Mouse (Mus musculus) forebrain, embryonic 10.5 days (tissue): ENCODE measurements around the gene Rnf144b. TPM values are rescaled to one million over a fixed set of nuclear protein-coding genes. Genes with fewer than 3 reads are reported as not detected.

Experiments used
- DNase-seq: peaks from one replicate; pipeline ENCODE4 v3.0.0-alpha.2; 2017; ENCODE audit warnings: low spot score; ENCODE audit errors: extremely low spot score
- H3K27ac ChIP-seq: fragments of 300-500 bp; sonication (generic); 2 replicates; pipeline ENCODE4 v1.5.1; 2016; ENCODE audit warnings: mild to moderate bottlenecking
- H3K27me3 ChIP-seq: fragments of 300-500 bp; sonication (generic); 2 replicates; pipeline ENCODE4 v1.6.1; 2016; ENCODE audit warnings: mild to moderate bottlenecking; ENCODE audit not compliant: poor library complexity, severe bottlenecking
- H3K36me3 ChIP-seq: fragments of 300-500 bp; sonication (generic); replicated peaks from 2 replicates; pipeline ENCODE4 v1.6.1; 2016; ENCODE audit warnings: mild to moderate bottlenecking, moderate library complexity
- H3K4me1 ChIP-seq: fragments of 300-500 bp; sonication (generic); 2 replicates; pipeline ENCODE4 v1.6.1; 2016
- H3K4me3 ChIP-seq: fragments of 300-500 bp; sonication (generic); 2 replicates; pipeline ENCODE4 v1.5.1; 2016; ENCODE audit warnings: mild to moderate bottlenecking, moderate library complexity
- H3K9me3 ChIP-seq: fragments of 300-500 bp; sonication (generic); 2 replicates; pipeline ENCODE4 v1.6.1; 2016; ENCODE audit warnings: mild to moderate bottlenecking, moderate library complexity
- WGBS: fragments of 180-500 bp; shearing (Covaris S2); methylation state at CpG from one replicate; pipeline ENCODE4 v1.1.7; 2016; 5-methylcytosine and 5-hydroxymethylcytosine counted together
- polyA plus RNA-seq: library from polyadenylated mRNA; unstranded; fragments of >200 nt; fragmentation: Nextera tagmentation; extraction: Ambion mirVana; gene quantifications from 2 replicates; pipeline ENCODE4 v1.2.1, GENCODE M21; 2016

The Rnf144b gene
- polyA plus RNA-seq, 1 experiment from 2014 or later, result 0.66 TPM

- Histone ChIP-seq H3K36me3 (peaks cover 40% of the 10 kb centered on the region), H3K27me3 (no peaks in the 10 kb centered on the region), H3K4me1 (peaks cover 30% of the 10 kb centered on the region), H3K9me3 (no peaks in the 10 kb centered on the region), H3K27ac (peak overlapping the region; percentile 100), H3K4me3 (peak overlapping the region; percentile 99)
- peak; percentile 50 for DNase-seq
- WGBS, result under 1% methylated on average over 25 of the region's 25 CpGs
Observed at GRCm38 (mm10) chr13:47104856-47105541, 17.5 kb upstream of the Rnf144b start.

- Histone ChIP-seq H3K27me3 (no peaks in the 10 kb centered on the region), H3K4me3 (peak within 1 kb of the TSS; percentile 99), H3K27ac (peak within 1 kb of the TSS; percentile 100), H3K9me3 (no peaks in the 10 kb centered on the region), H3K4me1 (peaks cover 30% of the 10 kb centered on the region), H3K36me3 (peaks cover 31% of the 10 kb centered on the region)
- peak; percentile 91 for DNase-seq
- WGBS, result under 1% methylated on average over 128 of the region's 129 CpGs
Observed at GRCm38 (mm10) chr13:47105711-47106579, 16.5 kb upstream of the Rnf144b start, which contains the start of gene Dek. Gene Dek (minus strand): TSS chr13:47106201.

DNA sequence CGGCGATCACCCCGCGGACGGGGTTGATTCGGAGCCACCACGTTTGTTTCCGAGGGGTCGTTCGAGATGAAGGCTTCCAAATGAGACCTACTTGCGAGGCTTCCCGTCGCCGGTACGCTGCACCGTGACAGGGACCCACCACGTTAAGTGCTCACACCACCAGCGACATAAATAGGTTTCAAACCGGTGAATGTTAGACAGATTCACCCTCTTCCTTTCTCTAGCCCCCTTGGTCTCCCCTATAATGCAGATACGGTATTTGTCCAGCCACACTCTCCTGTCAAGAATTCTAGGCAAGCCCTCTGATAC, 15.9 kb upstream of the Rnf144b start:
- no peak for DNase-seq
- Histone ChIP-seq H3K27ac (peak overlapping the region; percentile 100), H3K36me3 (peaks cover 25% of the 10 kb centered on the region), H3K4me3 (peak overlapping the region; percentile 99), H3K9me3 (no peaks in the 10 kb centered on the region), H3K4me1 (peaks cover 30% of the 10 kb centered on the region), H3K27me3 (no peaks in the 10 kb centered on the region)
- WGBS, result 0% methylated on average over 20 of the region's 20 CpGs

- Histone ChIP-seq H3K27ac (no peak overlapping the region), H3K9me3 (no peaks in the 10 kb centered on the region), H3K4me1 (peaks cover 20% of the 10 kb centered on the region), H3K36me3 (no peaks in the 10 kb centered on the region), H3K27me3 (no peaks in the 10 kb centered on the region), H3K4me3 (no peak overlapping the region)
- WGBS, result 72% methylated on average over 2 of the region's 2 CpGs
- no peak for DNase-seq
Observed at GRCm38 (mm10) chr13:47109239-47109638, 13.2 kb upstream of the Rnf144b start.

- Histone ChIP-seq H3K36me3 (no peaks in the 10 kb centered on the region), H3K27me3 (no peaks in the 10 kb centered on the region), H3K9me3 (no peaks in the 10 kb centered on the region), H3K27ac (no peak overlapping the region), H3K4me1 (peaks cover 16% of the 10 kb centered on the region), H3K4me3 (no peak overlapping the region)
- no peak for DNase-seq
- WGBS, result 89% methylated on average over 3 of the region's 3 CpGs
Observed at GRCm38 (mm10) chr13:47111185-47111584, 11.3 kb upstream of the Rnf144b start.

GRCm38 (mm10) chr13:47112056-47112455, 10.4 kb upstream of the Rnf144b start:
- Histone ChIP-seq H3K4me3 (no peak overlapping the region), H3K36me3 (no peaks in the 10 kb centered on the region), H3K27me3 (no peaks in the 10 kb centered on the region), H3K9me3 (no peaks in the 10 kb centered on the region), H3K27ac (no peak overlapping the region), H3K4me1 (peaks cover 10% of the 10 kb centered on the region)
- WGBS, result 82% methylated on average over 3 of the region's 3 CpGs
- DNase-seq, result no peak

DNA sequence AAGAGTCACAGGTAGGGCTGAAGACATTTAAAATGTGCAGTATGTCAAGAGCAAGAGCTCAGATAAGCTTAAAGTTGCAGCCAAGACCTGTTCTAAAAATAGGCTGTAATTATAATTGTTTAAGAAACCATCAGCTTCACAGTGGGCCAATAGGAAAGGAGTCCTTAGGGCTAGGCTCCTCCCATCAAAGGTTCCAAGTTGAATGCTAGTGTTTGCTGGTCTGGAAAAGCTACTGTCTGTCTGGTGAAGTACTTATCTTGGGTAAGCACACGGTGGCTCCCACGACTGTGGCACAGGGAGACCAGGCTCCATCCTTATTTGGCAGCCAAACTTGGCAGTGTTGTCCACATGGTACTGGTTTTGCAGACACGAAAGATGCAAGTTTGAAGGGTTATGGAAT, 9.5 kb upstream of the Rnf144b start:
- no peaks in the 10 kb centered on the region for H3K36me3 ChIP-seq
- DNase-seq, result no peak
- no peak overlapping the region for H3K4me3 ChIP-seq
- no peaks in the 10 kb centered on the region for H3K9me3 ChIP-seq
- no peak overlapping the region for H3K27ac ChIP-seq
- 67% methylated on average over 3 of the region's 3 CpGs for WGBS
- H3K4me1 ChIP-seq, result peaks cover 5% of the 10 kb centered on the region
- no peaks in the 10 kb centered on the region for H3K27me3 ChIP-seq

- no peak for DNase-seq
- WGBS, result 86% methylated on average over 3 of the region's 3 CpGs
- Histone ChIP-seq H3K36me3 (no peaks in the 10 kb centered on the region), H3K9me3 (no peaks in the 10 kb centered on the region), H3K27ac (no peak overlapping the region), H3K27me3 (peaks cover 10% of the 10 kb centered on the region), H3K4me1 (peaks cover 5% of the 10 kb centered on the region), H3K4me3 (no peak overlapping the region)
Observed at GRCm38 (mm10) chr13:47116000-47116399, 6.5 kb upstream of the Rnf144b start.

DNA sequence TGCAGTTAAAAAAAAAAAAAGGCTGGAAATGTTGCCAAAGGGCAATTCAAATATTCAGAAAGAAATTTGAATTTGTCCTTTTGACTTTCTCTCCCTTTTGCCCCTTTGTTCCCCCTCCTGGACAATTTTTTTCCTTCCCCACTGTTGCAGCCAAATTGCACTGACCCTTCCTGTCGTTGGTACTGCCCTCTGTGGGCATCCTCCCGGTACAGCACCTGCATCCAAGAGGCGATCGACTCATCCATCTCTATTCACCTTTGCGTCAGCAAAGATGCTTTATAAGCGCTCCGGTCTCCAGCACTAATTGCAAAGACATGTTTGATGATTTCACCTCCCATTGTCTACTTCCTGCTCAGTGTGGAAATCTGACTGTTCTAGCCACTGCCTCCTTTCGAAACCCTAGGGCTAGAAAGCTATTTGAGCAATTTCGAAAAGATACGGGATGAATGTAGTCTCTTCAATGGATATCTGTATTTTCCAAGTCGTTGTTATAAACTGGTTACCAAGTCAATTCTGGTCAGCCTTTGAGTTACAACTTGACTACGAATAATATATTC, 1.0 kb upstream of the Rnf144b start:
- DNase-seq, result no peak
- Histone ChIP-seq H3K27ac (no peak overlapping the region), H3K27me3 (peaks cover 56% of the 10 kb centered on the region), H3K36me3 (no peaks in the 10 kb centered on the region), H3K9me3 (no peaks in the 10 kb centered on the region), H3K4me1 (peaks cover 27% of the 10 kb centered on the region), H3K4me3 (peak overlapping the region; percentile 70; the same call in 1 of the 2 replicates)
- 34% methylated on average over 12 of the region's 12 CpGs for WGBS

GRCm38 (mm10) chr13:47124449-47124848, 2.0 kb downstream of the Rnf144b start:
- Histone ChIP-seq H3K27ac (no peak overlapping the region), H3K4me3 (no peak overlapping the region), H3K4me1 (peaks cover 32% of the 10 kb centered on the region), H3K36me3 (no peaks in the 10 kb centered on the region), H3K9me3 (no peaks in the 10 kb centered on the region), H3K27me3 (peaks cover 56% of the 10 kb centered on the region)
- DNase-seq, result no peak
- WGBS, result 38% methylated on average over 3 of the region's 3 CpGs

GRCm38 (mm10) chr13:47124986-47125385, 2.5 kb downstream of the Rnf144b start:
- Histone ChIP-seq H3K9me3 (no peaks in the 10 kb centered on the region), H3K36me3 (no peaks in the 10 kb centered on the region), H3K4me3 (no peak overlapping the region), H3K27me3 (peaks cover 50% of the 10 kb centered on the region), H3K4me1 (peaks cover 32% of the 10 kb centered on the region), H3K27ac (no peak overlapping the region)
- 85% methylated on average over 6 of the region's 6 CpGs for WGBS
- no peak for DNase-seq

DNA sequence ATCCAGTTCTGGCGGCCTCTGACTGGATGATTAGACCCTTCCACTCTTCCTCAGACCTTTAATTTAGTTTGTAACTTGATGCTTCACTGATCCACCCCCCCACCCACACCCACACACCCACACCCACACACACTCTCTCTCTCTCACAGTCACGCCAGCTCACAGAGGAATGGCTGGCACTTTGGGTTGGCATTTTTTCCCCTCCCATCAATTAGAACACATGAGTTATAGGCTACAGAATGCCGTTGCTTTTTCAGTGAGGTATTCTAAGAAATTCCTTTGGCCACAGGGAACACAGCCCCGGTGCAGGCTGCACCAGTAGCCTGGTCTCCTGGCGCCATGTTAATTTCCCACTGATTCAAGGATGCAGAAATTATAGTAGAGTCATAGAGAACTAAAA, 3.1 kb downstream of the Rnf144b start:
- Histone ChIP-seq H3K4me3 (no peak overlapping the region), H3K27ac (no peak overlapping the region), H3K27me3 (peaks cover 49% of the 10 kb centered on the region), H3K9me3 (no peaks in the 10 kb centered on the region), H3K4me1 (peaks cover 32% of the 10 kb centered on the region), H3K36me3 (no peaks in the 10 kb centered on the region)
- DNase-seq, result no peak
- 75% methylated on average over 5 of the region's 5 CpGs for WGBS

- WGBS, result 75% methylated on average over 4 of the region's 4 CpGs
- no peak for DNase-seq
- Histone ChIP-seq H3K4me3 (no peak overlapping the region), H3K9me3 (no peaks in the 10 kb centered on the region), H3K4me1 (peaks cover 12% of the 10 kb centered on the region), H3K27me3 (peaks cover 14% of the 10 kb centered on the region), H3K27ac (no peak overlapping the region), H3K36me3 (no peaks in the 10 kb centered on the region)
Observed at GRCm38 (mm10) chr13:47129090-47129489, 6.6 kb downstream of the Rnf144b start.
